Mouse (Mus musculus) testis, adult 2 months (tissue): ENCODE data around the gene St6gal2. TPM values are rescaled to one million over a fixed set of nuclear protein-coding genes. Genes with fewer than 3 reads are reported as not detected.

ENCODE experiments used
- H3K27ac ChIP-seq: fragments of 200-500 bp; 2 replicates; pipeline ENCODE4 v1.5.1; 2012; ENCODE audit warnings: low read depth, low read length; ENCODE audit not compliant: control insufficient read depth, insufficient read depth
- H3K27me3 ChIP-seq: fragments of 200-500 bp; 2 replicates; pipeline ENCODE4 v1.6.1; 2012; ENCODE audit warnings: mild to moderate bottlenecking, low read length, moderate library complexity; ENCODE audit not compliant: control insufficient read depth, insufficient read depth
- H3K36me3 ChIP-seq: fragments of 200-500 bp; 2 replicates; pipeline ENCODE4 v1.6.1; 2012; ENCODE audit warnings: mild to moderate bottlenecking, low read length; ENCODE audit not compliant: control insufficient read depth, insufficient read depth
- H3K4me1 ChIP-seq: fragments of 200-500 bp; 2 replicates; pipeline ENCODE4 v1.6.1; 2012; ENCODE audit warnings: low read length; ENCODE audit not compliant: control insufficient read depth, insufficient read depth
- H3K4me3 ChIP-seq: fragments of 200-500 bp; 2 replicates; pipeline ENCODE4 v1.5.1; 2012; ENCODE audit warnings: low read depth, mild to moderate bottlenecking, low read length, moderate library complexity, mixed read lengths; ENCODE audit not compliant: control insufficient read depth
- CTCF ChIP-seq: fragments of 200-500 bp; IDR thresholded peaks from 2 replicates; pipeline ENCODE4 v1.5.1; 2012; ENCODE audit warnings: low read depth, mild to moderate bottlenecking, inconsistent platforms, low read length, moderate library complexity; ENCODE audit not compliant: control insufficient read depth, insufficient read depth, insufficient replicate concordance
- POLR2A ChIP-seq: fragments of 200-500 bp; IDR thresholded peaks from 2 replicates; pipeline ENCODE4 v1.6.1; 2012; ENCODE audit warnings: low read depth, mild to moderate bottlenecking, inconsistent platforms, low read length, moderate library complexity; ENCODE audit not compliant: control insufficient read depth
- polyA plus RNA-seq: library from polyadenylated mRNA; depleted of rRNA; stranded (reverse); fragments of >200 nt; gene quantifications from 2 replicates; pipeline ENCODE4 v1.2.3, GENCODE M21; 2012; rRNA removed

Gene St6gal2
- polyA plus RNA-seq, 1 experiment = not detected

DNA sequence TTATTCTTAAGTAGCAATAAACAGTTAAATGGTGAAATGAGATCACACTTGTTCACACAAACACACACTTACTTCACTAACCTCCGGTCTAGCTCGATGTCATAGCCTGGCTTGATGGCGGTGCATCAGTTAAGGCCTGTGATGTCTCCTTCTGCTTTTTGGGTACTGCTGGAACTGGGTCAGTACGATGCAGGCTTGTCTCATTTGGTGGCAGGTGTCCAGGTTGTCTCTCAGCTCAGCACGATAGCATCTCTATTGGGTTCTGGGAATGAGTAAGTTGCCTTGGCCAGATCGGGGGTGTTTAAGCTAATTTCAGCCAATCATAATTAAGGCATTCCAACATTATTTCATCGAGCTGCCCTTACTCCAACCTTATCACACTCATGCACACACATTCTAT lies 86.7 kb downstream of the St6gal2 start:
- TF ChIP-seq POLR2A = no peak
- no peak for TF ChIP-seq CTCF
- Histone ChIP-seq H3K4me1 (no peaks in the 10 kb centered on the region), H3K4me3 (no peak overlapping the region), H3K27me3 (no peaks in the 10 kb centered on the region), H3K36me3 (no peaks in the 10 kb centered on the region), H3K27ac (no peak overlapping the region)

GRCm38 (mm10) chr17:55548476-55548875 lies 103.3 kb downstream of the St6gal2 start:
- TF ChIP-seq POLR2A (no peak), CTCF (no peak)
- Histone ChIP-seq H3K36me3 (no peaks in the 10 kb centered on the region), H3K4me3 (no peak overlapping the region), H3K4me1 (no peaks in the 10 kb centered on the region), H3K27ac (no peak overlapping the region), H3K27me3 (no peaks in the 10 kb centered on the region)

GRCm38 (mm10) chr17:55561774-55562173 lies 116.6 kb downstream of the St6gal2 start:
- TF ChIP-seq CTCF = no peak
- no peak for TF ChIP-seq POLR2A
- Histone ChIP-seq H3K4me1 (no peaks in the 10 kb centered on the region), H3K27me3 (no peaks in the 10 kb centered on the region), H3K27ac (no peak overlapping the region), H3K36me3 (no peaks in the 10 kb centered on the region), H3K4me3 (no peak overlapping the region)

Other genes with a start within 250 kb of the St6gal2 start
- gene Vmn2r118, start 179.8 kb downstream of the St6gal2 start, polyA plus RNA-seq = 0.04 and 0.10 TPM in 2 replicates